Mouse (Mus musculus) layer of hippocampus, adult 8-10 months (tissue): ENCODE results near the gene Ggct. TPM values are rescaled to one million over a fixed set of nuclear protein-coding genes. Genes with fewer than 3 reads are reported as not detected.

Experiments
- DNase-seq, 2 experiments: peaks; one replicate each; pipeline ENCODE4 v3.0.0; 2022; ENCODE audit warnings: low spot score in 2 of 2
- total RNA-seq, 4 experiments: library from RNA; stranded (reverse); gene quantifications; 2 replicates each; pipeline ENCODE4 v1.2.4; 2022

The Ggct gene
- total RNA-seq, 4 experiments from 2014 or later = 30.2 to 38.7 (median 34.5) TPM

- DNase-seq = no peak
These were observed 5.0 kb upstream of the Ggct start for GRCm38 (mm10) chr6:54997726-54998125.

GRCm38 (mm10) chr6:54996361-54996760 is 3.6 kb upstream of the Ggct start:
- no peak for DNase-seq

GRCm38 (mm10) chr6:54992141-54992540 is 609 bp downstream of the Ggct start:
- no peak for DNase-seq

GRCm38 (mm10) chr6:54991189-54991588 is 1.6 kb downstream of the Ggct start:
- DNase-seq = no peak

GRCm38 (mm10) chr6:54988141-54988540 is 4.6 kb downstream of the Ggct start:
- DNase-seq = no peak

- no peak for DNase-seq
These were observed 8.7 kb downstream of the Ggct start for GRCm38 (mm10) chr6:54984096-54984495.

GRCm38 (mm10) chr6:54983526-54984050 is 9.2 kb downstream of the Ggct start:
- DNase-seq = no peak

- DNase-seq = no peak
These were observed 13.3 kb downstream of the Ggct start for GRCm38 (mm10) chr6:54979426-54979825.

- DNase-seq = no peak
These were observed 17.1 kb downstream of the Ggct start for GRCm38 (mm10) chr6:54975616-54976015.

- DNase-seq = no peak
These were observed 18.2 kb downstream of the Ggct start for GRCm38 (mm10) chr6:54974501-54974900.

- no peak for DNase-seq
These were observed 19.9 kb downstream of the Ggct start for GRCm38 (mm10) chr6:54972929-54973211.

GRCm38 (mm10) chr6:54972111-54972928 is 20.4 kb downstream of the Ggct start, which contains the start of gene Nod1:
Gene Nod1 (minus strand): TSS chr6:54972612.
- DNase-seq = peak; percentile 39 to 59

- no peak for DNase-seq
These were observed 21.0 kb downstream of the Ggct start for GRCm38 (mm10) chr6:54971731-54972110.

GRCm38 (mm10) chr6:54970506-54970905 is 22.2 kb downstream of the Ggct start:
- no peak for DNase-seq

- no peak for DNase-seq
These were observed 22.9 kb downstream of the Ggct start for GRCm38 (mm10) chr6:54969801-54970200.

GRCm38 (mm10) chr6:54967591-54967990 is 25.2 kb downstream of the Ggct start:
- DNase-seq = no peak

GRCm38 (mm10) chr6:54965234-54965633 is 27.5 kb downstream of the Ggct start:
- DNase-seq = no peak

- no peak for DNase-seq
These were observed 28.0 kb downstream of the Ggct start for GRCm38 (mm10) chr6:54964755-54965154.

GRCm38 (mm10) chr6:54963599-54963998 is 29.2 kb downstream of the Ggct start:
- no peak for DNase-seq

- no peak for DNase-seq
These were observed 35.1 kb downstream of the Ggct start for GRCm38 (mm10) chr6:54957655-54958054.

GRCm38 (mm10) chr6:54956425-54956824 is 36.3 kb downstream of the Ggct start:
- DNase-seq = no peak

- no peak for DNase-seq
These were observed 36.8 kb downstream of the Ggct start for GRCm38 (mm10) chr6:54955949-54956348.

GRCm38 (mm10) chr6:54954659-54955414 is 37.9 kb downstream of the Ggct start:
- DNase-seq = no peak
